Mouse (Mus musculus): Measurements from ENCODE around the gene Zfp653. TPM values are rescaled to one million over a fixed set of nuclear protein-coding genes. Genes with fewer than 3 reads are reported as not detected.

The Zfp653 gene
- total and polyA plus RNA-seq, 3 experiments = 9.0 to 11.4 (median 10.4) TPM

- TF ChIP-seq HCFC1 (IDR thresholded peaks at IDR 0.05; ENCODE audit: low read depth, low read length) = no peak
- TF ChIP-seq NRF1 (IDR thresholded peaks at IDR 0.05; ENCODE audit: low read depth, low read length) = no peak
- no peak for TF ChIP-seq BHLHE40 (IDR thresholded peaks at IDR 0.05; ENCODE audit: low read depth, low read length)
- no peak for TF ChIP-seq USF1 (IDR thresholded peaks at IDR 0.05; ENCODE audit: low read depth, low read length)
- TF ChIP-seq IRF4 (IDR thresholded peaks at IDR 0.05; ENCODE audit: low read depth, low read length) = no peak
- TF ChIP-seq POLR2AphosphoS2 (IDR thresholded peaks at IDR 0.05; ENCODE audit: low read depth, low read length) = no peak
- no peak for TF ChIP-seq USF2 (conservative IDR thresholded peaks at IDR 0.05; ENCODE audit: low read depth, low read length)
- TF ChIP-seq GABPA (IDR thresholded peaks at IDR 0.05; ENCODE audit: insufficient replicate concordance, low read depth, low read length) = no peak
- TF ChIP-seq NELFE (IDR thresholded peaks at IDR 0.05; ENCODE audit: low read depth, low read length) = no peak
- TF ChIP-seq CHD1 (IDR thresholded peaks at IDR 0.05; ENCODE audit: low read depth, low read length) = no peak
- TF ChIP-seq RAD21 (IDR thresholded peaks at IDR 0.05; ENCODE audit: low read depth, low read length) = no peak
- no peak for TF ChIP-seq RCOR1 (conservative IDR thresholded peaks at IDR 0.05; ENCODE audit: low read depth, low read length)
- TF ChIP-seq ZC3H11A (IDR thresholded peaks at IDR 0.05; ENCODE audit: low read depth, low read length) = no peak
- no peak for TF ChIP-seq KAT2A (IDR thresholded peaks at IDR 0.05; ENCODE audit: insufficient replicate concordance, low read length)
- no peak for TF ChIP-seq SIN3A (IDR thresholded peaks at IDR 0.05; ENCODE audit: low read length)
- no peak for TF ChIP-seq PAX5 (IDR thresholded peaks at IDR 0.05; ENCODE audit: low read length)
- no peak for TF ChIP-seq POLR2A (IDR thresholded peaks at IDR 0.05; ENCODE audit: low read depth, low read length)
- TF ChIP-seq ETS1 (conservative IDR thresholded peaks at IDR 0.05; ENCODE audit: low read depth, low read length) = no peak
- TF ChIP-seq ZKSCAN1 (IDR thresholded peaks at IDR 0.05; ENCODE audit: borderline replicate concordance, low read depth, low read length) = no peak
- TF ChIP-seq MYC (IDR thresholded peaks at IDR 0.05; ENCODE audit: low read depth, low read length) = no peak
- H3K36me3 ChIP-seq (replicated peaks in 1 of 2; ENCODE audit: control insufficient read depth in 1 of 2, insufficient read depth in 1 of 2, low read length in 1 of 2) = peaks cover 32 to 57% of the 10 kb centered on the region in 2 experiments
- no peak overlapping the region for H3K4me2 ChIP-seq (ENCODE audit: insufficient read depth, low read depth, poor library complexity, severe bottlenecking)
- peaks cover 2% of the 10 kb centered on the region for H3K9me3 ChIP-seq (replicated peaks; ENCODE audit: low read length)
- H3K4me3 ChIP-seq (replicated peaks in 1 of 3; ENCODE audit: low read depth in 2 of 3, low read length in 2 of 3, poor library complexity in 1 of 3) = no peak overlapping the region
- no peak for DNase-seq (ENCODE audit: extremely low read depth)
- dilution Hi-C loops (cut with MboI; ENCODE audit: extremely low pct_ligation_motif_present, extremely low pct_unique_long_range_greater_than_20kb, low sequenced_read_pairs) (no loop called here), in situ Hi-C loops (cut with MboI; ENCODE audit: low pct_ligation_motif_present, low pct_unique_long_range_greater_than_20kb, low sequenced_read_pairs) (no loop called here)
- no peaks in the 10 kb centered on the region for H3K4me1 ChIP-seq (ENCODE audit: control insufficient read depth in 1 of 2, insufficient read depth in 2 of 2)
- H3K9ac ChIP-seq (ENCODE audit: insufficient read depth, low read depth) = no peak overlapping the region
- no peak overlapping the region for H3K27ac ChIP-seq (ENCODE audit: insufficient read depth, low read depth)
- no peaks in the 10 kb centered on the region for H3K27me3 ChIP-seq (replicated peaks)
- no peaks in the 10 kb centered on the region for H3K79me2 ChIP-seq (replicated peaks; ENCODE audit: control insufficient read depth, extremely low read depth, insufficient read depth, poor library complexity, severe bottlenecking)
These were observed 15.5 kb downstream of the Zfp653 start for GRCm38 (mm10) chr9:22055713-22056112.

- DNase-seq (ENCODE audit: extremely low read depth) = no peak
- Histone ChIP-seq H3K4me1 (ENCODE audit: control insufficient read depth in 1 of 2, insufficient read depth in 2 of 2) (no peaks in the 10 kb centered on the region), H3K4me3 (replicated peaks in 1 of 3; ENCODE audit: low read depth in 2 of 3, low read length in 2 of 3, poor library complexity in 1 of 3) (no peak overlapping the region), H3K27ac (ENCODE audit: insufficient read depth, low read depth) (no peak overlapping the region), H3K9ac (ENCODE audit: insufficient read depth, low read depth) (no peak overlapping the region), H3K79me2 (replicated peaks; ENCODE audit: control insufficient read depth, extremely low read depth, insufficient read depth, poor library complexity, severe bottlenecking) (no peaks in the 10 kb centered on the region), H3K9me3 (replicated peaks; ENCODE audit: low read length) (peaks cover 2% of the 10 kb centered on the region), H3K27me3 (replicated peaks) (no peaks in the 10 kb centered on the region), H3K36me3 (replicated peaks in 1 of 2; ENCODE audit: control insufficient read depth in 1 of 2, insufficient read depth in 1 of 2, low read length in 1 of 2) (peaks cover 29 to 51% of the 10 kb centered on the region in 2 experiments), H3K4me2 (ENCODE audit: insufficient read depth, low read depth, poor library complexity, severe bottlenecking) (no peak overlapping the region)
- TF ChIP-seq USF2 (conservative IDR thresholded peaks at IDR 0.05; ENCODE audit: low read depth, low read length) (no peak), MAZ (IDR thresholded peaks at IDR 0.05; ENCODE audit: low read depth, low read length) (no peak), BHLHE40 (IDR thresholded peaks at IDR 0.05; ENCODE audit: low read depth, low read length) (peak; percentile 79), MYC (IDR thresholded peaks at IDR 0.05; ENCODE audit: low read depth, low read length) (no peak), IRF4 (IDR thresholded peaks at IDR 0.05; ENCODE audit: low read depth, low read length) (no peak), RCOR1 (conservative IDR thresholded peaks at IDR 0.05; ENCODE audit: low read depth, low read length) (no peak), EP300 (IDR thresholded peaks at IDR 0.05; ENCODE audit: low read length) (no peak), MEF2A (IDR thresholded peaks at IDR 0.05; ENCODE audit: borderline replicate concordance, low read depth, low read length) (no peak), POLR2AphosphoS2 (IDR thresholded peaks at IDR 0.05; ENCODE audit: low read depth, low read length) (no peak), ELF1 (IDR thresholded peaks at IDR 0.05; ENCODE audit: low read depth, low read length) (no peak), E2F4 (IDR thresholded peaks at IDR 0.05; ENCODE audit: insufficient replicate concordance, low read depth, low read length) (no peak), HCFC1 (IDR thresholded peaks at IDR 0.05; ENCODE audit: low read depth, low read length) (no peak), CHD2 (IDR thresholded peaks at IDR 0.05; ENCODE audit: low read length) (no peak), TBP (conservative IDR thresholded peaks at IDR 0.05; ENCODE audit: low read depth, low read length) (no peak), MAX (IDR thresholded peaks at IDR 0.05; ENCODE audit: low read length) (0 out of 2 replicates have a peak, but pooled peaks have one; percentile 20), UBTF (IDR thresholded peaks at IDR 0.05; ENCODE audit: low read depth, low read length) (no peak), POLR2A (IDR thresholded peaks at IDR 0.05; ENCODE audit: low read depth, low read length) (no peak)
- in situ Hi-C loops (cut with MboI; ENCODE audit: low pct_ligation_motif_present, low pct_unique_long_range_greater_than_20kb, low sequenced_read_pairs) (no loop called here), dilution Hi-C loops (cut with MboI; ENCODE audit: extremely low pct_ligation_motif_present, extremely low pct_unique_long_range_greater_than_20kb, low sequenced_read_pairs) (no loop called here)
These were observed 16.6 kb downstream of the Zfp653 start for GRCm38 (mm10) chr9:22054411-22055076.
